Comparison of ENCODE assay signal across 13 mouse cellular contexts in the genomic region with DNA sequence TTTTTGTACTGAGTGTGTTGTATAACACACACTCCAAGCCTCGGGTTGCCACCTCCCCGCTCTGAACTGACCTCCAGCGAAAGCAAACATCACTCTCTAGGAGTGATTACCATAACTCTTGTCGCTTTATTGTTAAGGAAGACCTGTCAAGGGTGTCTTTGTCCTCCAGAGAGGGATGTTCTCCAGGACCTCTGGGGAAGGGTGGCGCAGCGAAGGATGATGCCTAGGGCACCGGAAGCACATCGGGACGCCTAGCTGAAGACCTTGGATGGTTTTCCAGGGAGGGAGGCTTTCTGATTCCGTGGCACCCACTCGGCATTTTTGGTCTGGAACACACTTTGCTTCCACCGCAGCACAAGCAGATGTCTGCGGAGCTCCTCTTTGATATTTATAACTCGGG. TPM values are rescaled to one million over a fixed set of nuclear protein-coding genes. Genes with fewer than 3 reads are reported as not detected.
DNase-seq lines count a peak whose midpoint lies in the region; ATAC-seq and TF ChIP-seq lines count a peak whose summit lies in the region.
"Had no signal": no experiment of that assay in that cellular context is flagged by ENCODE, and none has a peak within 500 bp of the region (broad histone marks: within the 10 kb centered on the region; RNA-seq: fewer than 3 reads in every experiment).

No protein-coding gene starts in this region.

- no peaks in the 10 kb centered on the region for H3K27me3 ChIP-seq in heart, embryonic 11.5 days (ENCODE audit: control insufficient read depth, insufficient read depth, low read length)
- H3K27me3 ChIP-seq in liver, embryonic 11.5 days (replicated peaks; ENCODE audit: control insufficient read depth, insufficient read depth, low read length), result no peaks in the 10 kb centered on the region
- H3K27me3 ChIP-seq in E14TG2a.4 (ENCODE audit: insufficient read depth, low read length), result no peaks in the 10 kb centered on the region
- H3K27me3 ChIP-seq in embryonic facial prominence, embryonic 10.5 days (replicated peaks; ENCODE audit: low read depth, poor library complexity, severe bottlenecking), result 0 out of 2 replicates have a peak, but pooled peaks cover 5% of the 10 kb centered on the region
- H3K27me3 ChIP-seq: embryonic facial prominence, embryonic 13.5 days had no signal

- no peak for ATAC-seq in heart, embryonic 11.5 days (replicated peaks; ENCODE audit: insufficient number of reproducible peaks, low FRiP score, low TSS enrichment)
- no peak for ATAC-seq in liver, embryonic 11.5 days (replicated peaks; ENCODE audit: low FRiP score)
- ATAC-seq: forebrain, embryonic 14.5 days; inflammation-experienced regulatory T-cells, adult 6 months had no signal

- intact Hi-C loops in heart, postnatal 14 days (cut with DNase I), result loop anchor here (5.0 kb wide), 2 partner anchors 35 to 75 kb away; no protein-coding TSS in a partner anchor

- no peak overlapping the region for H3K9ac ChIP-seq in heart, embryonic 11.5 days (ENCODE audit: low read depth, low read length)
- H3K9ac ChIP-seq in liver, embryonic 11.5 days (ENCODE audit: low read depth, low read length), result peak overlapping the region; percentile 41; the same call in 1 of the 2 replicates
- H3K9ac ChIP-seq: embryonic facial prominence, embryonic 13.5 days had no signal

- WGBS in heart, embryonic 11.5 days (ENCODE audit: insufficient replicate concordance), result 58% methylated on average over 14 of the region's 14 CpGs
- WGBS in liver, embryonic 11.5 days, result 49% methylated on average over 14 of the region's 14 CpGs
- 55% methylated on average over 14 of the region's 14 CpGs for WGBS in embryonic facial prominence, embryonic 10.5 days

- H3K4me3 ChIP-seq in heart, embryonic 11.5 days (ENCODE audit: low read depth, low read length), result no peak overlapping the region
- no peak overlapping the region for H3K4me3 ChIP-seq in liver, embryonic 11.5 days (ENCODE audit: low read depth, low read length)
- H3K4me3 ChIP-seq in E14TG2a.4 (replicated peaks; ENCODE audit: low read length), result peak overlapping the region; percentile 67
- H3K4me3 ChIP-seq in embryonic facial prominence, embryonic 10.5 days, result no peak overlapping the region
- H3K4me3 ChIP-seq: embryonic facial prominence, embryonic 13.5 days; layer of hippocampus, adult 2 months had no signal

- no peaks in the 10 kb centered on the region for H3K36me3 ChIP-seq in heart, embryonic 11.5 days (ENCODE audit: control insufficient read depth, insufficient read depth, low read length)
- H3K36me3 ChIP-seq in liver, embryonic 11.5 days (ENCODE audit: control insufficient read depth, insufficient read depth, low read length), result no peaks in the 10 kb centered on the region
- H3K36me3 ChIP-seq in E14TG2a.4 (ENCODE audit: insufficient read depth, low read length), result no peaks in the 10 kb centered on the region
- H3K36me3 ChIP-seq in embryonic facial prominence, embryonic 10.5 days (replicated peaks), result no peaks in the 10 kb centered on the region
- H3K36me3 ChIP-seq: embryonic facial prominence, embryonic 13.5 days had no signal

- TF ChIP-seq CTCF in E14TG2a.4 (conservative IDR thresholded peaks at IDR 0.05; ENCODE audit: low read length), result no peak

- 0 out of 2 replicates have a peak overlapping the region, but pooled peaks have one; percentile 94 for H3K27ac ChIP-seq in heart, embryonic 11.5 days (ENCODE audit: low read depth, low read length)
- H3K27ac ChIP-seq in liver, embryonic 11.5 days (ENCODE audit: low read depth, low read length), result peak overlapping the region; percentile 85; the same call in 1 of the 2 replicates
- peak overlapping the region; percentile 73; the same call in 1 of the 2 replicates for H3K27ac ChIP-seq in embryonic facial prominence, embryonic 10.5 days (replicated peaks)
- H3K27ac ChIP-seq: embryonic facial prominence, embryonic 13.5 days; layer of hippocampus, adult 2 months had no signal

- H3K4me1 ChIP-seq in heart, embryonic 11.5 days (ENCODE audit: control insufficient read depth, insufficient read depth, low read length), result peaks cover 27% of the 10 kb centered on the region
- H3K4me1 ChIP-seq in liver, embryonic 11.5 days (replicated peaks; ENCODE audit: control insufficient read depth, insufficient read depth, low read length), result peaks cover 19% of the 10 kb centered on the region
- H3K4me1 ChIP-seq in E14TG2a.4 (replicated peaks; ENCODE audit: low read depth, low read length), result peaks cover 72% of the 10 kb centered on the region
- peaks cover 43% of the 10 kb centered on the region for H3K4me1 ChIP-seq in embryonic facial prominence, embryonic 10.5 days

- no peaks in the 10 kb centered on the region for H3K9me3 ChIP-seq in heart, embryonic 11.5 days (replicated peaks; ENCODE audit: control insufficient read depth, low read length)
- H3K9me3 ChIP-seq in liver, embryonic 11.5 days (ENCODE audit: control insufficient read depth, low read length), result no peaks in the 10 kb centered on the region
- H3K9me3 ChIP-seq in E14TG2a.4 (ENCODE audit: low read length), result no peaks in the 10 kb centered on the region
- H3K9me3 ChIP-seq in embryonic facial prominence, embryonic 10.5 days, result no peaks in the 10 kb centered on the region
- H3K9me3 ChIP-seq: embryonic facial prominence, embryonic 13.5 days had no signal

- peak overlapping the region; percentile 84 for H3K4me2 ChIP-seq in heart, embryonic 11.5 days
- peak overlapping the region; percentile 82 for H3K4me2 ChIP-seq in liver, embryonic 11.5 days

- no peak for DNase-seq in heart, postnatal 14 days
- DNase-seq in liver, embryonic 11.5 days (ENCODE audit: low spot score), result no peak
- DNase-seq in liver, result no peak
- DNase-seq in embryonic facial prominence, embryonic 10.5 days (ENCODE audit: low spot score), result no peak
- DNase-seq in layer of hippocampus, adult 9-10 months (ENCODE audit: low spot score), result no peak
- no peak for DNase-seq in gastrocnemius, postnatal 25 days
- DNase-seq: right cerebral cortex, postnatal 4 days had no signal

RNA-seq across cellular contexts. Expression of gene Zfp217, which starts 59.0 kb away (rescaled TPM):
- 2.9 and 3.7 TPM in 2 replicates for polyA plus RNA-seq in heart, embryonic 11.5 days (2014; fragmentation: Nextera tagmentation; extraction: Ambion mirVana)
- 10 to 100 TPM; 14.3 to 17.1 TPM for total RNA-seq in heart, postnatal 14 days (2021)
- polyA plus RNA-seq in liver, embryonic 11.5 days (2014; fragmentation: Nextera tagmentation; extraction: Ambion mirVana), result 5.1 and 5.4 TPM in 2 replicates
- polyA plus RNA-seq in embryonic facial prominence, embryonic 10.5 days (2016; fragmentation: Nextera tagmentation; extraction: Ambion mirVana), result 3.9 and 4.2 TPM in 2 replicates
- 1 to 10 TPM; 7.0 to 7.2 TPM for total RNA-seq in gastrocnemius, postnatal 25 days (2021)
